Mouse (Mus musculus): ENCODE measurements around the gene Serpine2. TPM values are rescaled to one million over a fixed set of nuclear protein-coding genes. Genes with fewer than 3 reads are reported as not detected.

Serpine2 gene
- total and polyA plus RNA-seq, 3 experiments, result not detected

- no peak overlapping the region for H3K27ac ChIP-seq (ENCODE audit: control insufficient read depth, low read depth, low read length)
- no peaks in the 10 kb centered on the region for H3K27me3 ChIP-seq (ENCODE audit: control insufficient read depth in 1 of 2, insufficient read depth in 2 of 2, low read length in 2 of 2)
- peaks cover 2 to 9% of the 10 kb centered on the region in 2 experiments; a peak in 3 of 4 replicates for H3K4me1 ChIP-seq (ENCODE audit: control insufficient read depth in 1 of 2, insufficient read depth in 2 of 2, low read length in 2 of 2)
- no peak for TF ChIP-seq RCOR1 (IDR thresholded peaks at IDR 0.05; ENCODE audit: low read depth, low read length)
- H3K4me3 ChIP-seq (ENCODE audit: control insufficient read depth in 1 of 2, insufficient read depth in 1 of 2, low read depth in 2 of 2, low read length in 2 of 2), result no peak overlapping the region
- H3K79me2 ChIP-seq (ENCODE audit: control insufficient read depth, insufficient read depth, low read length, poor library complexity), result peaks cover 12% of the 10 kb centered on the region
- no peaks in the 10 kb centered on the region for H3K9me3 ChIP-seq (replicated peaks; ENCODE audit: insufficient read depth, low read length)
- DNase-seq (ENCODE audit: low read depth, low spot score), result no peak
- no peak overlapping the region for H3K9ac ChIP-seq (ENCODE audit: control insufficient read depth, low read depth, low read length, poor library complexity, severe bottlenecking)
- peaks cover 0 to 9% of the 10 kb centered on the region in 2 experiments; a peak in 2 of 4 replicates for H3K36me3 ChIP-seq (ENCODE audit: control insufficient read depth in 1 of 2, insufficient read depth in 2 of 2, low read length in 2 of 2)
These were observed 103.4 kb downstream of the Serpine2 start for GRCm38 (mm10) chr1:79757597-79757996.

- Histone ChIP-seq H3K27me3 (ENCODE audit: control insufficient read depth in 1 of 2, insufficient read depth in 2 of 2, low read length in 2 of 2) (no peaks in the 10 kb centered on the region), H3K36me3 (ENCODE audit: control insufficient read depth in 1 of 2, insufficient read depth in 2 of 2, low read length in 2 of 2) (peaks cover 0 to 7% of the 10 kb centered on the region in 2 experiments; a peak in 2 of 4 replicates), H3K9ac (ENCODE audit: control insufficient read depth, low read depth, low read length, poor library complexity, severe bottlenecking) (no peak overlapping the region), H3K27ac (ENCODE audit: control insufficient read depth, low read depth, low read length) (no peak overlapping the region), H3K4me1 (ENCODE audit: control insufficient read depth in 1 of 2, insufficient read depth in 2 of 2, low read length in 2 of 2) (peaks cover 0 to 4% of the 10 kb centered on the region in 2 experiments; a peak in 2 of 4 replicates), H3K9me3 (replicated peaks; ENCODE audit: insufficient read depth, low read length) (no peaks in the 10 kb centered on the region), H3K79me2 (ENCODE audit: control insufficient read depth, insufficient read depth, low read length, poor library complexity) (peaks cover 12% of the 10 kb centered on the region), H3K4me3 (ENCODE audit: control insufficient read depth in 1 of 2, insufficient read depth in 1 of 2, low read depth in 2 of 2, low read length in 2 of 2) (no peak overlapping the region)
- no peak for DNase-seq (ENCODE audit: low read depth, low spot score)
- TF ChIP-seq CHD1 (IDR thresholded peaks at IDR 0.05; ENCODE audit: low read depth, low read length) (no peak), ZNF384 (IDR thresholded peaks at IDR 0.05; ENCODE audit: low read depth, low read length) (no peak), MYB (IDR thresholded peaks at IDR 0.05; ENCODE audit: low read depth, low read length) (no peak), SIN3A (IDR thresholded peaks at IDR 0.05; ENCODE audit: low read length) (no peak), USF2 (IDR thresholded peaks at IDR 0.05; ENCODE audit: borderline replicate concordance in 1 of 2, insufficient read depth in 1 of 2, low read depth in 1 of 2, low read length in 2 of 2) (no peak), POLR2AphosphoS5 (IDR thresholded peaks at IDR 0.05; ENCODE audit: borderline replicate concordance, low read depth, low read length) (no peak), GABPA (IDR thresholded peaks at IDR 0.05; ENCODE audit: low read depth, low read length) (no peak), ZKSCAN1 (IDR thresholded peaks at IDR 0.05; ENCODE audit: low read depth, low read length) (no peak), UBTF (IDR thresholded peaks at IDR 0.05; ENCODE audit: borderline replicate concordance, insufficient read depth, low read depth, low read length) (no peak), MEF2A (IDR thresholded peaks at IDR 0.05; ENCODE audit: extremely low read depth, insufficient replicate concordance, low read depth, low read length, poor library complexity, severe bottlenecking) (no peak), ZC3H11A (IDR thresholded peaks at IDR 0.05; ENCODE audit: low read depth, low read length) (no peak)
These were observed 103.8 kb downstream of the Serpine2 start for GRCm38 (mm10) chr1:79757161-79757560.

GRCm38 (mm10) chr1:79756417-79756816 is 104.6 kb downstream of the Serpine2 start:
- Histone ChIP-seq H3K27me3 (ENCODE audit: control insufficient read depth in 1 of 2, insufficient read depth in 2 of 2, low read length in 2 of 2) (no peaks in the 10 kb centered on the region), H3K9me3 (replicated peaks; ENCODE audit: insufficient read depth, low read length) (no peaks in the 10 kb centered on the region), H3K36me3 (ENCODE audit: control insufficient read depth in 1 of 2, insufficient read depth in 2 of 2, low read length in 2 of 2) (peaks cover 0 to 6% of the 10 kb centered on the region in 2 experiments; a peak in 1 of 4 replicates), H3K79me2 (ENCODE audit: control insufficient read depth, insufficient read depth, low read length, poor library complexity) (peaks cover 11% of the 10 kb centered on the region), H3K27ac (ENCODE audit: control insufficient read depth, low read depth, low read length) (no peak overlapping the region), H3K4me3 (ENCODE audit: control insufficient read depth in 1 of 2, insufficient read depth in 1 of 2, low read depth in 2 of 2, low read length in 2 of 2) (no peak overlapping the region), H3K9ac (ENCODE audit: control insufficient read depth, low read depth, low read length, poor library complexity, severe bottlenecking) (no peak overlapping the region), H3K4me1 (ENCODE audit: control insufficient read depth in 1 of 2, insufficient read depth in 2 of 2, low read length in 2 of 2) (peaks cover 0 to 3% of the 10 kb centered on the region in 2 experiments; a peak in 1 of 4 replicates)
- TF ChIP-seq HCFC1 (IDR thresholded peaks at IDR 0.05; ENCODE audit: low read depth, low read length) (no peak), MXI1 (IDR thresholded peaks at IDR 0.05; ENCODE audit: low read depth, low read length) (no peak), ZKSCAN1 (IDR thresholded peaks at IDR 0.05; ENCODE audit: low read depth, low read length) (no peak), POLR2AphosphoS5 (IDR thresholded peaks at IDR 0.05; ENCODE audit: borderline replicate concordance, low read depth, low read length) (no peak), CHD2 (IDR thresholded peaks at IDR 0.05; ENCODE audit: low read length) (no peak), MYB (IDR thresholded peaks at IDR 0.05; ENCODE audit: low read depth, low read length) (no peak), CHD1 (IDR thresholded peaks at IDR 0.05; ENCODE audit: low read depth, low read length) (no peak), POLR2AphosphoS2 (IDR thresholded peaks at IDR 0.05; ENCODE audit: low read length) (no peak), KAT2A (conservative IDR thresholded peaks at IDR 0.05; ENCODE audit: low read depth, low read length) (no peak), TBP (IDR thresholded peaks at IDR 0.05; ENCODE audit: low read depth, low read length) (no peak), JUND (IDR thresholded peaks at IDR 0.05; ENCODE audit: low read depth, low read length) (no peak), USF2 (IDR thresholded peaks at IDR 0.05; ENCODE audit: borderline replicate concordance in 1 of 2, insufficient read depth in 1 of 2, low read depth in 1 of 2, low read length in 2 of 2) (no peak)
- no peak for DNase-seq (ENCODE audit: low read depth, low spot score)

All from MEL (cell line).